Mouse (Mus musculus) adipose tissue, adult 10 weeks (tissue): ENCODE results near the gene Mageb18. TPM values are rescaled to one million over a fixed set of nuclear protein-coding genes. Genes with fewer than 3 reads are reported as not detected.

Experiments used
- polyA plus RNA-seq: library from polyadenylated mRNA; stranded (reverse); fragments of 350-450 nt; fragmentation: Illumina TruSeq; extraction: RNeasy Lipid Tissue Mini Kit (QIAGEN cat#74804); gene quantifications from one replicate; pipeline ENCODE4 v1.2.3, GENCODE M21; 2014; ENCODE audit warnings: low read depth, low replicate concordance

Gene Mageb18
- polyA plus RNA-seq: not detected

GRCm38 (mm10) chrX:92599472-92599871 is at the start of gene Mageb18:
Gene Mageb18, minus strand, starts transcription at chrX:92599572.

GRCm38 (mm10) chrX:92489649-92490048 is 109.7 kb downstream of the Mageb18 start, which contains the start of gene Gm5941:
Gene Gm5941, plus strand, starts transcription at chrX:92489949.

Other genes with a start within 250 kb of the Mageb18 start
- gene Gm5941, start 109.6 kb downstream of the Mageb18 start, polyA plus RNA-seq: 5.0 TPM